Mouse (Mus musculus): ENCODE measurements at regions not wholly inside any gene's neighbourhood (a gene's known extent, or its start where the extent isn't known, plus 50 kb on each side); places are given as distances from the start of the nearest gene placed in this dataset.

GRCm38 (mm10) chr6:98178005-98178404 is 164.5 kb downstream of the Gm765 start:
- no peak for ATAC-seq (replicated peaks; ENCODE audit: poor library complexity)

- no peak for ATAC-seq (replicated peaks; ENCODE audit: poor library complexity)
Observed at GRCm38 (mm10) chr6:98149043-98149813, 193.3 kb downstream of the Gm765 start.

GRCm38 (mm10) chr6:98147855-98148254 is 194.7 kb downstream of the Gm765 start:
- ATAC-seq (replicated peaks; ENCODE audit: poor library complexity) = no peak

GRCm38 (mm10) chr6:98132931-98133330 is 209.6 kb downstream of the Gm765 start:
- ATAC-seq (replicated peaks; ENCODE audit: poor library complexity) = peak; percentile 44; the same call in 1 of the 2 replicates

- no peak for ATAC-seq (replicated peaks; ENCODE audit: poor library complexity)
Observed at GRCm38 (mm10) chr6:98125434-98125833, 217.1 kb downstream of the Gm765 start.

- no peak for ATAC-seq (replicated peaks; ENCODE audit: poor library complexity)
Observed at GRCm38 (mm10) chr6:98118355-98119150, 224.0 kb downstream of the Gm765 start.

- ATAC-seq (replicated peaks; ENCODE audit: poor library complexity) = no peak
Observed at GRCm38 (mm10) chr6:98114327-98115134, 228.0 kb downstream of the Gm765 start.

- peak; percentile 92 for ATAC-seq (replicated peaks; ENCODE audit: poor library complexity)
Observed at GRCm38 (mm10) chr6:98113708-98114107, 228.8 kb downstream of the Gm765 start.

GRCm38 (mm10) chr6:98112495-98113115 is 229.9 kb downstream of the Gm765 start:
- ATAC-seq (replicated peaks; ENCODE audit: poor library complexity) = no peak

GRCm38 (mm10) chr6:98107123-98107522 is 235.4 kb downstream of the Gm765 start:
- ATAC-seq (replicated peaks; ENCODE audit: poor library complexity) = no peak

GRCm38 (mm10) chr6:98105280-98106090 is 237.1 kb downstream of the Gm765 start:
- peak; percentile 98 for ATAC-seq (replicated peaks; ENCODE audit: poor library complexity)

GRCm38 (mm10) chr6:98104432-98104831 is 238.1 kb downstream of the Gm765 start:
- no peak for ATAC-seq (replicated peaks; ENCODE audit: poor library complexity)

GRCm38 (mm10) chr6:98101023-98101422 is 241.5 kb downstream of the Gm765 start:
- no peak for ATAC-seq (replicated peaks; ENCODE audit: poor library complexity)

GRCm38 (mm10) chr6:98099126-98099525 is 243.4 kb downstream of the Gm765 start:
- no peak for ATAC-seq (replicated peaks; ENCODE audit: poor library complexity)

- no peak for ATAC-seq (replicated peaks; ENCODE audit: poor library complexity)
Observed at GRCm38 (mm10) chr6:98095243-98095642, 247.3 kb downstream of the Gm765 start.

GRCm38 (mm10) chr6:98089185-98089584 is 253.4 kb downstream of the Gm765 start:
- peak; percentile 75; the same call in 1 of the 2 replicates for ATAC-seq (replicated peaks; ENCODE audit: poor library complexity)

- ATAC-seq (replicated peaks; ENCODE audit: poor library complexity) = no peak
Observed at GRCm38 (mm10) chr6:98080076-98080475, 262.5 kb downstream of the Gm765 start.

All from megakaryocyte progenitor cell, adult 5-6 weeks (primary cell).